Mouse (Mus musculus) midbrain, embryonic 16.5 days (tissue): Measurements from ENCODE around the gene Nbea. TPM values are rescaled to one million over a fixed set of nuclear protein-coding genes. Genes with fewer than 3 reads are reported as not detected.
A peak's percentile ranks its signal among the peaks of the same experiment; 100 is the strongest.

Experiments
- ATAC-seq: fragments of 200-750 bp; cut with Nextera tagmentation; 2 replicates; pipeline ENCODE4 v1.8.0; 2017; ENCODE audit warnings: moderate TSS enrichment
- H3K27ac ChIP-seq: fragments of 300-500 bp; sonication (generic); 2 replicates; pipeline ENCODE4 v1.5.1; 2014; ENCODE audit warnings: mild to moderate bottlenecking, low read length, mixed read lengths
- H3K27me3 ChIP-seq: fragments of 300-500 bp; sonication (generic); 2 replicates; pipeline ENCODE4 v1.6.1; 2014; ENCODE audit warnings: low read depth, low read length, mixed read lengths; ENCODE audit not compliant: control insufficient read depth, insufficient read depth
- H3K36me3 ChIP-seq: fragments of 300-500 bp; sonication (generic); 2 replicates; pipeline ENCODE4 v1.6.1; 2014; ENCODE audit warnings: mild to moderate bottlenecking, low read length, moderate library complexity, mixed read lengths; ENCODE audit not compliant: control insufficient read depth, insufficient read depth
- H3K4me1 ChIP-seq: fragments of 300-500 bp; sonication (generic); 2 replicates; pipeline ENCODE4 v1.6.1; 2014; ENCODE audit warnings: mild to moderate bottlenecking, low read length, mixed read lengths; ENCODE audit not compliant: control insufficient read depth, insufficient read depth
- H3K4me2 ChIP-seq: fragments of 300-500 bp; sonication (generic); 2 replicates; pipeline ENCODE4 v1.6.1; 2014; ENCODE audit warnings: mild to moderate bottlenecking, low read length, mixed read lengths
- H3K4me3 ChIP-seq: fragments of 300-500 bp; sonication (generic); 2 replicates; pipeline ENCODE4 v1.5.1; 2014; ENCODE audit warnings: low read depth, mild to moderate bottlenecking, low read length, moderate library complexity, mixed read lengths
- H3K9ac ChIP-seq: fragments of 300-500 bp; sonication (generic); 2 replicates; pipeline ENCODE4 v1.6.1; 2014; ENCODE audit warnings: low read depth, low read length, mixed read lengths
- H3K9me3 ChIP-seq: fragments of 300-500 bp; sonication (generic); replicated peaks from 2 replicates; pipeline ENCODE4 v1.6.1; 2014; ENCODE audit warnings: mild to moderate bottlenecking, low read length, mixed read lengths; ENCODE audit not compliant: control insufficient read depth, poor library complexity, severe bottlenecking
- WGBS: fragments of 180-500 bp; shearing (Covaris S2); extraction: QIAGEN DNeasy Blood & Tissue Kit; methylation state at CpG from one replicate; pipeline ENCODE4 v1.1.7; 2014; 5-methylcytosine and 5-hydroxymethylcytosine counted together
- polyA plus RNA-seq: library from polyadenylated mRNA; unstranded; fragments of >200 nt; fragmentation: Nextera tagmentation; extraction: Ambion mirVana; gene quantifications from 2 replicates; pipeline ENCODE4 v1.2.1, GENCODE M21; 2015

Gene Nbea
- polyA plus RNA-seq, 1 experiment from 2014 or later = 60.2 TPM

GRCm38 (mm10) chr3:55651877-55652276 is 531.6 kb downstream of the Nbea start:
- Histone ChIP-seq H3K4me2 (no peak overlapping the region), H3K36me3 (no peaks in the 10 kb centered on the region; the same call in 1 of the 2 replicates), H3K4me3 (no peak overlapping the region), H3K27me3 (no peaks in the 10 kb centered on the region), H3K9ac (no peak overlapping the region), H3K27ac (no peak overlapping the region), H3K4me1 (peaks cover 8% of the 10 kb centered on the region), H3K9me3 (no peaks in the 10 kb centered on the region)
- WGBS = 89% methylated on average over 4 of the region's 4 CpGs
- ATAC-seq = no peak

- H3K36me3 ChIP-seq = peaks cover 5% of the 10 kb centered on the region; the same call in 1 of the 2 replicates
- no peak overlapping the region for H3K4me3 ChIP-seq
- ATAC-seq = no peak
- no peak overlapping the region for H3K9ac ChIP-seq
- no peaks in the 10 kb centered on the region for H3K9me3 ChIP-seq
- H3K4me1 ChIP-seq = peaks cover 8% of the 10 kb centered on the region
- no peak overlapping the region for H3K4me2 ChIP-seq
- peak overlapping the region; percentile 48 for H3K27ac ChIP-seq
- H3K27me3 ChIP-seq = no peaks in the 10 kb centered on the region
- 52% methylated on average over 5 of the region's 5 CpGs for WGBS
These were observed 534.0 kb downstream of the Nbea start for GRCm38 (mm10) chr3:55649541-55649940.

GRCm38 (mm10) chr3:55648299-55648698 is 535.2 kb downstream of the Nbea start:
- Histone ChIP-seq H3K27ac (no peak overlapping the region), H3K9ac (no peak overlapping the region), H3K4me3 (no peak overlapping the region), H3K4me1 (peaks cover 10% of the 10 kb centered on the region), H3K9me3 (no peaks in the 10 kb centered on the region), H3K27me3 (no peaks in the 10 kb centered on the region), H3K36me3 (0 out of 2 replicates have a peak, but pooled peaks cover 7% of the 10 kb centered on the region), H3K4me2 (no peak overlapping the region)
- 45% methylated on average over 4 of the region's 4 CpGs for WGBS
- no peak for ATAC-seq

- no peak overlapping the region for H3K27ac ChIP-seq
- H3K4me1 ChIP-seq = peaks cover 10% of the 10 kb centered on the region
- no peak overlapping the region for H3K9ac ChIP-seq
- H3K36me3 ChIP-seq = peaks cover 15% of the 10 kb centered on the region; the same call in 1 of the 2 replicates
- H3K27me3 ChIP-seq = no peaks in the 10 kb centered on the region
- ATAC-seq = 0 out of 2 replicates have a peak, but pooled peaks have one; percentile 22
- H3K4me2 ChIP-seq = no peak overlapping the region
- 79% methylated on average over 6 of the region's 6 CpGs for WGBS
- no peak overlapping the region for H3K4me3 ChIP-seq
- H3K9me3 ChIP-seq = no peaks in the 10 kb centered on the region
These were observed 536.3 kb downstream of the Nbea start for GRCm38 (mm10) chr3:55647176-55647575.

GRCm38 (mm10) chr3:55646437-55646836 is 537.1 kb downstream of the Nbea start:
- H3K36me3 ChIP-seq = peaks cover 15% of the 10 kb centered on the region
- H3K9ac ChIP-seq = no peak overlapping the region
- H3K4me1 ChIP-seq = peaks cover 10% of the 10 kb centered on the region
- 94% methylated on average over 3 of the region's 3 CpGs for WGBS
- no peak overlapping the region for H3K27ac ChIP-seq
- H3K9me3 ChIP-seq = no peaks in the 10 kb centered on the region
- no peak overlapping the region for H3K4me2 ChIP-seq
- no peak overlapping the region for H3K4me3 ChIP-seq
- H3K27me3 ChIP-seq = no peaks in the 10 kb centered on the region
- no peak for ATAC-seq

GRCm38 (mm10) chr3:55644035-55644618 is 539.4 kb downstream of the Nbea start:
- Histone ChIP-seq H3K27me3 (no peaks in the 10 kb centered on the region), H3K4me1 (peaks cover 4% of the 10 kb centered on the region), H3K4me2 (no peak overlapping the region), H3K36me3 (peaks cover 18% of the 10 kb centered on the region), H3K9ac (no peak overlapping the region; the same call in 1 of the 2 replicates), H3K9me3 (no peaks in the 10 kb centered on the region), H3K27ac (peak overlapping the region; percentile 48), H3K4me3 (no peak overlapping the region)
- peak; percentile 55; the same call in 1 of the 2 replicates for ATAC-seq
- 41% methylated on average over 11 of the region's 11 CpGs for WGBS

- peak; percentile 87 for ATAC-seq
- WGBS = 56% methylated on average over 7 of the region's 7 CpGs
- H3K4me1 ChIP-seq = peaks cover 13% of the 10 kb centered on the region
- no peak overlapping the region for H3K4me3 ChIP-seq
- no peaks in the 10 kb centered on the region for H3K27me3 ChIP-seq
- no peak overlapping the region for H3K9ac ChIP-seq
- H3K36me3 ChIP-seq = peaks cover 6% of the 10 kb centered on the region
- H3K9me3 ChIP-seq = no peaks in the 10 kb centered on the region
- H3K4me2 ChIP-seq = no peak overlapping the region
- peak overlapping the region; percentile 65 for H3K27ac ChIP-seq
These were observed 545.8 kb downstream of the Nbea start for GRCm38 (mm10) chr3:55637660-55638059.

- peaks cover 13% of the 10 kb centered on the region for H3K4me1 ChIP-seq
- H3K27ac ChIP-seq = peak overlapping the region; percentile 72
These were observed 547.8 kb downstream of the Nbea start for GRCm38 (mm10) chr3:55635542-55636172.

GRCm38 (mm10) chr3:55627054-55627453 is 556.4 kb downstream of the Nbea start:
- no peak overlapping the region for H3K27ac ChIP-seq
- 93% methylated on average over 4 of the region's 4 CpGs for WGBS
- no peaks in the 10 kb centered on the region for H3K4me1 ChIP-seq
- no peak overlapping the region for H3K9ac ChIP-seq
- H3K4me3 ChIP-seq = no peak overlapping the region
- no peaks in the 10 kb centered on the region for H3K9me3 ChIP-seq
- peaks cover 34% of the 10 kb centered on the region for H3K36me3 ChIP-seq
- no peaks in the 10 kb centered on the region for H3K27me3 ChIP-seq
- ATAC-seq = no peak
- no peak overlapping the region for H3K4me2 ChIP-seq

More at GRCm38 (mm10) chr3:55635542-55636172, 547.8 kb downstream of the Nbea start:
- Histone ChIP-seq H3K4me2 (no peak overlapping the region), H3K36me3 (peaks cover 6% of the 10 kb centered on the region; the same call in 1 of the 2 replicates), H3K4me3 (no peak overlapping the region), H3K9me3 (no peaks in the 10 kb centered on the region), H3K9ac (no peak overlapping the region), H3K27me3 (no peaks in the 10 kb centered on the region)
- 54% methylated on average over 8 of the region's 8 CpGs for WGBS
- ATAC-seq = no peak
